Mouse (Mus musculus): ENCODE measurements around the gene Zmym3. TPM values are rescaled to one million over a fixed set of nuclear protein-coding genes. Genes with fewer than 3 reads are reported as not detected.
A peak's percentile ranks its signal among the peaks of the same experiment; 100 is the strongest.

The Zmym3 gene
- total RNA-seq, 2 experiments from 2014 or later = 9.1 to 10.7 TPM

- peak; percentile 55 for TF ChIP-seq CTCF (IDR thresholded peaks at IDR 0.05)
- H3K4me3 ChIP-seq = peak overlapping the region; percentile 72
- DNase-seq = peak; percentile 61
- peak overlapping the region; percentile 91 for H3K27ac ChIP-seq
- intact Hi-C loops (cut with DNase I) = loop anchor here (5.0 kb wide), 1 partner anchor 87 kb away; no protein-coding TSS in a partner anchor
These were observed 1.5 kb downstream of the Zmym3 start for GRCm38 (mm10) chrX:101418946-101419724.

GRCm38 (mm10) chrX:101396459-101396858 lies 24.2 kb downstream of the Zmym3 start:
- DNase-seq = no peak
- Histone ChIP-seq H3K27ac (no peak overlapping the region), H3K4me3 (no peak overlapping the region)
- no peak for TF ChIP-seq CTCF (IDR thresholded peaks at IDR 0.05)
- intact Hi-C loops (cut with DNase I) = no loop called here

- no peak for TF ChIP-seq CTCF (IDR thresholded peaks at IDR 0.05)
- DNase-seq = no peak
- intact Hi-C loops (cut with DNase I) = no loop called here
These were observed 26.3 kb downstream of the Zmym3 start for GRCm38 (mm10) chrX:101394341-101394740.

GRCm38 (mm10) chrX:101388866-101389537 lies 31.6 kb downstream of the Zmym3 start:
- Histone ChIP-seq H3K4me3 (no peak overlapping the region), H3K27ac (no peak overlapping the region)
- TF ChIP-seq CTCF (IDR thresholded peaks at IDR 0.05) = no peak
- no peak for DNase-seq
- intact Hi-C loops (cut with DNase I) = no loop called here

More at GRCm38 (mm10) chrX:101394341-101394740, 26.3 kb downstream of the Zmym3 start:
- Histone ChIP-seq H3K27ac (no peak overlapping the region), H3K4me3 (no peak overlapping the region)

GRCm38 (mm10) chrX:101386222-101386621 lies 34.4 kb downstream of the Zmym3 start:
- intact Hi-C loops (cut with DNase I) = no loop called here
- no peak for TF ChIP-seq CTCF (IDR thresholded peaks at IDR 0.05)
- no peak for DNase-seq
- Histone ChIP-seq H3K27ac (no peak overlapping the region), H3K4me3 (no peak overlapping the region)

- H3K27ac ChIP-seq = no peak overlapping the region
- intact Hi-C loops (cut with DNase I) = no loop called here
- H3K4me3 ChIP-seq = peak overlapping the region; percentile 18; the same call in 1 of the 2 replicates
- no peak for TF ChIP-seq CTCF (IDR thresholded peaks at IDR 0.05)
- DNase-seq = no peak
These were observed 36.1 kb downstream of the Zmym3 start for GRCm38 (mm10) chrX:101384439-101385137.

- intact Hi-C loops (cut with DNase I) = no loop called here
- no peak for TF ChIP-seq CTCF (IDR thresholded peaks at IDR 0.05)
- no peak for DNase-seq
- Histone ChIP-seq H3K4me3 (no peak overlapping the region), H3K27ac (no peak overlapping the region)
These were observed 37.2 kb downstream of the Zmym3 start for GRCm38 (mm10) chrX:101383455-101383854.

- intact Hi-C loops (cut with DNase I) = no loop called here
- no peak overlapping the region for H3K4me3 ChIP-seq
- no peak for DNase-seq
- H3K27ac ChIP-seq = no peak overlapping the region
- TF ChIP-seq CTCF (IDR thresholded peaks at IDR 0.05) = no peak
These were observed 40.9 kb downstream of the Zmym3 start for GRCm38 (mm10) chrX:101379744-101380143.

GRCm38 (mm10) chrX:101377076-101377475 lies 43.6 kb downstream of the Zmym3 start:
- no peak for DNase-seq
- no peak overlapping the region for H3K4me3 ChIP-seq
- TF ChIP-seq CTCF (IDR thresholded peaks at IDR 0.05) = no peak
- intact Hi-C loops (cut with DNase I) = no loop called here
- H3K27ac ChIP-seq = no peak overlapping the region

GRCm38 (mm10) chrX:101376190-101376968 lies 44.3 kb downstream of the Zmym3 start, which contains the start of gene Gjb1:
Gene Gjb1 (plus strand): TSS chrX:101376378.
- Histone ChIP-seq H3K27ac (no peak within 1 kb of the TSS), H3K4me3 (no peak within 1 kb of the TSS)
- no peak for DNase-seq
- intact Hi-C loops (cut with DNase I) = no loop called here
- no peak for TF ChIP-seq CTCF (IDR thresholded peaks at IDR 0.05)

GRCm38 (mm10) chrX:101372946-101373345 lies 47.7 kb downstream of the Zmym3 start:
- Histone ChIP-seq H3K27ac (no peak overlapping the region), H3K4me3 (no peak overlapping the region)
- no peak for DNase-seq
- intact Hi-C loops (cut with DNase I) = no loop called here
- no peak for TF ChIP-seq CTCF (IDR thresholded peaks at IDR 0.05)

- Histone ChIP-seq H3K27ac (no peak overlapping the region), H3K4me3 (no peak overlapping the region)
- no peak for DNase-seq
- no peak for TF ChIP-seq CTCF (IDR thresholded peaks at IDR 0.05)
- intact Hi-C loops (cut with DNase I) = no loop called here
These were observed 50.1 kb downstream of the Zmym3 start for GRCm38 (mm10) chrX:101370573-101370972.

Data from gastrocnemius, adult 2 months (tissue).